Mouse (Mus musculus) adrenal gland, postnatal 0 days (tissue): ENCODE data around the gene Dnajc13. TPM values are rescaled to one million over a fixed set of nuclear protein-coding genes. Genes with fewer than 3 reads are reported as not detected.

Experiments
- polyA plus RNA-seq: library from polyadenylated mRNA; unstranded; fragments of >200 nt; fragmentation: Nextera tagmentation; extraction: Ambion mirVana; gene quantifications from 2 replicates; pipeline ENCODE4 v1.2.1, GENCODE M21; 2015

Gene Dnajc13
- 11.0 TPM in 2 replicates for polyA plus RNA-seq

GRCm38 (mm10) chr9:104262823-104263352, at the start of gene Dnajc13:
Dnajc13 (minus strand) TSS chr9:104262930.

GRCm38 (mm10) chr9:104126833-104127232, 135.9 kb downstream of the Dnajc13 start, which contains the start of gene Ackr4:
Ackr4 (minus strand) TSS chr9:104126933.

Other genes starting within 250 kb of the Dnajc13 start
- gene Gm28305, start 222.3 kb downstream of the Dnajc13 start, polyA plus RNA-seq: not detected in 2 replicates
- gene Uba5, start 199.8 kb downstream of the Dnajc13 start, polyA plus RNA-seq: 41.2 and 49.2 TPM in 2 replicates
- gene Acad11, start 199.6 kb downstream of the Dnajc13 start, polyA plus RNA-seq: 12.4 and 14.7 TPM in 2 replicates
- 3.7 and 4.5 TPM in 2 replicates for gene Ackr4, start 136.0 kb downstream of the Dnajc13 start, polyA plus RNA-seq
- gene Acpp, start 74.8 kb upstream of the Dnajc13 start, polyA plus RNA-seq: 1.0 and 2.3 TPM in 2 replicates